Mouse (Mus musculus): ENCODE measurements around the gene Ptprj. TPM values are rescaled to one million over a fixed set of nuclear protein-coding genes. Genes with fewer than 3 reads are reported as not detected.

Ptprj gene
- polyA plus RNA-seq, 1 experiment from 2014 or later, result 1.1 TPM

- H3K27me3 ChIP-seq (ENCODE audit: control insufficient read depth, insufficient read depth, low read length), result no peaks in the 10 kb centered on the region
- no peak overlapping the region for H3K9ac ChIP-seq (ENCODE audit: low read length)
- no peak overlapping the region for H3K4me2 ChIP-seq (ENCODE audit: low read depth, low read length)
- no peak overlapping the region for H3K27ac ChIP-seq (ENCODE audit: low read length)
- H3K4me3 ChIP-seq (ENCODE audit: low read length), result no peak overlapping the region
- no peaks in the 10 kb centered on the region; the same call in 1 of the 2 replicates for H3K4me1 ChIP-seq (ENCODE audit: control insufficient read depth, insufficient read depth, low read length)
- WGBS, result 82% methylated on average over 5 of the region's 5 CpGs
- ATAC-seq (replicated peaks; ENCODE audit: extremely low read depth, insufficient read depth, low FRiP score), result no peak
- no peaks in the 10 kb centered on the region for H3K36me3 ChIP-seq (ENCODE audit: control insufficient read depth, insufficient read depth)
- H3K9me3 ChIP-seq (replicated peaks; ENCODE audit: control insufficient read depth, low read length), result no peaks in the 10 kb centered on the region
Measured at GRCm38 (mm10) chr2:90496680-90497074, 83.8 kb downstream of the Ptprj start.

- Histone ChIP-seq H3K27me3 (ENCODE audit: control insufficient read depth, insufficient read depth, low read length) (no peaks in the 10 kb centered on the region), H3K27ac (ENCODE audit: low read length) (no peak overlapping the region), H3K4me3 (ENCODE audit: low read length) (no peak overlapping the region), H3K4me2 (ENCODE audit: low read depth, low read length) (no peak overlapping the region), H3K9me3 (replicated peaks; ENCODE audit: control insufficient read depth, low read length) (no peaks in the 10 kb centered on the region), H3K36me3 (ENCODE audit: control insufficient read depth, insufficient read depth) (no peaks in the 10 kb centered on the region), H3K4me1 (ENCODE audit: control insufficient read depth, insufficient read depth, low read length) (no peaks in the 10 kb centered on the region; the same call in 1 of the 2 replicates), H3K9ac (ENCODE audit: low read length) (no peak overlapping the region)
- 72% methylated on average over 4 of the region's 4 CpGs for WGBS
- ATAC-seq (replicated peaks; ENCODE audit: extremely low read depth, insufficient read depth, low FRiP score), result no peak
Measured at GRCm38 (mm10) chr2:90496012-90496679, 84.3 kb downstream of the Ptprj start.

GRCm38 (mm10) chr2:90490279-90491046, 90.0 kb downstream of the Ptprj start:
- ATAC-seq (replicated peaks; ENCODE audit: extremely low read depth, insufficient read depth, low FRiP score), result 0 out of 2 replicates have a peak, but pooled peaks have one; percentile 24
- Histone ChIP-seq H3K4me3 (ENCODE audit: low read length) (no peak overlapping the region), H3K4me2 (ENCODE audit: low read depth, low read length) (peak overlapping the region; percentile 38; the same call in 1 of the 2 replicates), H3K27me3 (ENCODE audit: control insufficient read depth, insufficient read depth, low read length) (no peaks in the 10 kb centered on the region), H3K4me1 (ENCODE audit: control insufficient read depth, insufficient read depth, low read length) (peaks cover 8% of the 10 kb centered on the region; the same call in 1 of the 2 replicates), H3K36me3 (ENCODE audit: control insufficient read depth, insufficient read depth) (no peaks in the 10 kb centered on the region), H3K9ac (ENCODE audit: low read length) (no peak overlapping the region), H3K27ac (ENCODE audit: low read length) (no peak overlapping the region), H3K9me3 (replicated peaks; ENCODE audit: control insufficient read depth, low read length) (no peaks in the 10 kb centered on the region)
- WGBS, result 33% methylated on average over 13 of the region's 13 CpGs

- no peaks in the 10 kb centered on the region for H3K27me3 ChIP-seq (ENCODE audit: control insufficient read depth, insufficient read depth, low read length)
- H3K27ac ChIP-seq (ENCODE audit: low read length), result no peak overlapping the region
- H3K9me3 ChIP-seq (replicated peaks; ENCODE audit: control insufficient read depth, low read length), result no peaks in the 10 kb centered on the region
- 86% methylated on average over 4 of the region's 4 CpGs for WGBS
- no peaks in the 10 kb centered on the region for H3K36me3 ChIP-seq (ENCODE audit: control insufficient read depth, insufficient read depth)
- no peak overlapping the region for H3K9ac ChIP-seq (ENCODE audit: low read length)
- H3K4me2 ChIP-seq (ENCODE audit: low read depth, low read length), result no peak overlapping the region
- peaks cover 8% of the 10 kb centered on the region; the same call in 1 of the 2 replicates for H3K4me1 ChIP-seq (ENCODE audit: control insufficient read depth, insufficient read depth, low read length)
- H3K4me3 ChIP-seq (ENCODE audit: low read length), result no peak overlapping the region
- ATAC-seq (replicated peaks; ENCODE audit: extremely low read depth, insufficient read depth, low FRiP score), result no peak
Measured at GRCm38 (mm10) chr2:90489839-90490238, 90.6 kb downstream of the Ptprj start.

- Histone ChIP-seq H3K4me1 (ENCODE audit: control insufficient read depth, insufficient read depth, low read length) (peaks cover 8% of the 10 kb centered on the region; the same call in 1 of the 2 replicates), H3K27ac (ENCODE audit: low read length) (no peak overlapping the region), H3K9ac (ENCODE audit: low read length) (no peak overlapping the region), H3K9me3 (replicated peaks; ENCODE audit: control insufficient read depth, low read length) (no peaks in the 10 kb centered on the region), H3K4me3 (ENCODE audit: low read length) (no peak overlapping the region), H3K4me2 (ENCODE audit: low read depth, low read length) (no peak overlapping the region), H3K36me3 (ENCODE audit: control insufficient read depth, insufficient read depth) (no peaks in the 10 kb centered on the region), H3K27me3 (ENCODE audit: control insufficient read depth, insufficient read depth, low read length) (no peaks in the 10 kb centered on the region)
- ATAC-seq (replicated peaks; ENCODE audit: extremely low read depth, insufficient read depth, low FRiP score), result no peak
- 89% methylated on average over 8 of the region's 8 CpGs for WGBS
Measured at GRCm38 (mm10) chr2:90488690-90489590, 91.5 kb downstream of the Ptprj start.

- no peaks in the 10 kb centered on the region for H3K9me3 ChIP-seq (replicated peaks; ENCODE audit: control insufficient read depth, low read length)
- H3K4me1 ChIP-seq (ENCODE audit: control insufficient read depth, insufficient read depth, low read length), result peaks cover 8% of the 10 kb centered on the region; the same call in 1 of the 2 replicates
- H3K27ac ChIP-seq (ENCODE audit: low read length), result no peak overlapping the region
- H3K27me3 ChIP-seq (ENCODE audit: control insufficient read depth, insufficient read depth, low read length), result no peaks in the 10 kb centered on the region
- no peak overlapping the region for H3K4me2 ChIP-seq (ENCODE audit: low read depth, low read length)
- no peak overlapping the region for H3K9ac ChIP-seq (ENCODE audit: low read length)
- no peak for ATAC-seq (replicated peaks; ENCODE audit: extremely low read depth, insufficient read depth, low FRiP score)
- no peaks in the 10 kb centered on the region for H3K36me3 ChIP-seq (ENCODE audit: control insufficient read depth, insufficient read depth)
- 85% methylated on average over 11 of the region's 11 CpGs for WGBS
- H3K4me3 ChIP-seq (ENCODE audit: low read length), result no peak overlapping the region
Measured at GRCm38 (mm10) chr2:90487471-90488238, 92.8 kb downstream of the Ptprj start.

- Histone ChIP-seq H3K9ac (ENCODE audit: low read length) (no peak overlapping the region), H3K27me3 (ENCODE audit: control insufficient read depth, insufficient read depth, low read length) (no peaks in the 10 kb centered on the region), H3K4me3 (ENCODE audit: low read length) (no peak overlapping the region), H3K27ac (ENCODE audit: low read length) (no peak overlapping the region), H3K4me2 (ENCODE audit: low read depth, low read length) (no peak overlapping the region), H3K9me3 (replicated peaks; ENCODE audit: control insufficient read depth, low read length) (no peaks in the 10 kb centered on the region), H3K36me3 (ENCODE audit: control insufficient read depth, insufficient read depth) (no peaks in the 10 kb centered on the region), H3K4me1 (ENCODE audit: control insufficient read depth, insufficient read depth, low read length) (peaks cover 8% of the 10 kb centered on the region; the same call in 1 of the 2 replicates)
- no peak for ATAC-seq (replicated peaks; ENCODE audit: extremely low read depth, insufficient read depth, low FRiP score)
- WGBS, result 44% methylated on average over 3 of the region's 3 CpGs
Measured at GRCm38 (mm10) chr2:90486226-90486755, 94.2 kb downstream of the Ptprj start.

- no peak overlapping the region for H3K9ac ChIP-seq (ENCODE audit: low read length)
- no peak for ATAC-seq (replicated peaks; ENCODE audit: extremely low read depth, insufficient read depth, low FRiP score)
- no peak overlapping the region for H3K27ac ChIP-seq (ENCODE audit: low read length)
- no peaks in the 10 kb centered on the region for H3K36me3 ChIP-seq (ENCODE audit: control insufficient read depth, insufficient read depth)
- peaks cover 4% of the 10 kb centered on the region for H3K4me1 ChIP-seq (ENCODE audit: control insufficient read depth, insufficient read depth, low read length)
- H3K4me2 ChIP-seq (ENCODE audit: low read depth, low read length), result no peak overlapping the region
- no peaks in the 10 kb centered on the region for H3K27me3 ChIP-seq (ENCODE audit: control insufficient read depth, insufficient read depth, low read length)
- no peaks in the 10 kb centered on the region for H3K9me3 ChIP-seq (replicated peaks; ENCODE audit: control insufficient read depth, low read length)
- 90% methylated on average over 6 of the region's 6 CpGs for WGBS
- H3K4me3 ChIP-seq (ENCODE audit: low read length), result no peak overlapping the region
Measured at GRCm38 (mm10) chr2:90481505-90481904, 98.9 kb downstream of the Ptprj start.

Data from heart, embryonic 16.5 days (tissue).